Mouse (Mus musculus) left cerebral cortex, postnatal 36 days (tissue): ENCODE results near the gene Zswim4. TPM values are rescaled to one million over a fixed set of nuclear protein-coding genes. Genes with fewer than 3 reads are reported as not detected.
"Not testable (repeated sequence)": the region's sequence is repeated elsewhere in the genome, so short reads cannot be mapped to it uniquely, and the experiment has no call there.

Experiments
- DNase-seq, 2 experiments: peaks; one replicate each; pipeline ENCODE4 v3.0.0; 2021 to 2022; ENCODE audit warnings: low spot score in 2 of 2, mixed read lengths in 1 of 2
- intact Hi-C: fragments of 180-260 bp; cut with DNase I; formaldehyde crosslinking; loops from one replicate; pipeline ENCODE4 v1.15.1; 2025
- total RNA-seq, 2 experiments: library from RNA; stranded (reverse); gene quantifications; 2 replicates each; pipeline ENCODE4 v1.2.3; 2021

The Zswim4 gene
- total RNA-seq: 10 to 100 TPM; 12.5 to 16.9 TPM

DNA sequence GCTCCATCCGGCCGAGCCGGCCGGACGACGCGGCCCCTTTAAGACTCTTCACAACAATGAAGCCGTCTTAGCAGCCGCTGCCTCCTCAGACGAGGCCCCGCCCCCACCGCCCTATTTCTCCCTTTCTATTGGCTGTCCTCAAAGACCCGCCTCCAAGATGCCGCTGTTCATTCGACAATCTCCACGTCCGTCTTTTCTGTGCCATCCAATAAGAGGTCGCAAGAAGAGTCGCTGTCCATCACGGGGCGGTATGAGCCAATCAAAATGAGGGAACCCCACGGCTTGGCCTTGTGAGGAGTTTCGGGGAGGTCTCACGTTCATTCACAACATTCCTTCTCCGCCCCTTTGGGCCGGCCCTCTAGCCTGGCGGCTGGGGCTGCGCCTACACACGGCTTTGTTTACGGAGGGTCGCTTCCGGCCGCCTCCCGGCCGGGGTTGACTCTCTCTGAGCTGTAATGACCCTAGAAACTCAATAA is at the start of gene Zswim4:
Gene Zswim4 (minus strand): TSS at position 58 of the 476 bp plus-strand sequence.
- DNase-seq: peak; percentile 97 to 99
- intact Hi-C loops: no loop called here

DNA sequence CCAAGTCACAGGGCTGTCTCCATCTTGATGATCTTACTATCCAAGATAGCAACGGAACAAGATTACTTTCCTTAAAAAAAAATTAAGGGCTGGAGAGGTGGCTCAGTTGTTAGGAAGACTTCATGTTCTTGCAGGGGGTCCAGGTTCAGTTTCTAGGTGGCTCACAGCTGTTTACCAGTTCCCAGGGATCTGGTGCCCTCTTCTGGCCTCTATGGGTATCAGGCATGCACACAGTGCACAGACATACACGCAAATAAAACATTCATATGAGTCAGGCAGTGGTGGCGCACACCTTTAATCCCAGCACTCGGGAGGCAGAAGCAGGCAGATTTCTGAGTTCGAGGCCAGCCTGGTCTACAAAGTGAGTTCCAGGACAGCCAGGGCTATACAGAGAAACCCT is 48.8 kb upstream of the Zswim4 start:
- not testable (repeated sequence) for DNase-seq
- intact Hi-C loops: loop anchor here (2.0 kb wide), 1 partner anchor 99 kb away; no protein-coding TSS in a partner anchor

DNA sequence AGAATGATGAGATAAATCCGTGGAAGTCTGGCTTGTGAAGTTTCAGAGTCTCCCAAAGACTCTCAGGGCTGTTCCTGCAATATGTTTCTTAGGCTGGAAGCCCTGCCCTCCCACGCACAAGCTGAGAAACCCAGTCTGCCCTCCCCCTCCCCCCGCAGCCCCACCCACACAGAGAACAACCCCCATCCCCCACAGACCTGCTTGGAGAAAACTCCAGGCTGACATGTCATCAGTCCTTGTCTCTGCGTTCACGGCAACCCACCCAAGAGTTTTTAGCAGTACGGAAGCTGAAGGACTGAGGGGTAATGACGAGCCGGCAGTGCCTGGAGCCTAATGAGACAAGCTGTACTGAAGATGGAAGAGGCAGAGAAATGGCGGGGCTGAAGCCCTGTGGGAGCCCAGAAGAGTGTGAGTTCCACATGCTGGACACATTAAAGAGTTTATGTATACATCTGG is 47.8 kb upstream of the Zswim4 start:
- no peak for DNase-seq
- intact Hi-C loops: loop anchor here (2.0 kb wide), 1 partner anchor 98 kb away; no protein-coding TSS in a partner anchor

DNA sequence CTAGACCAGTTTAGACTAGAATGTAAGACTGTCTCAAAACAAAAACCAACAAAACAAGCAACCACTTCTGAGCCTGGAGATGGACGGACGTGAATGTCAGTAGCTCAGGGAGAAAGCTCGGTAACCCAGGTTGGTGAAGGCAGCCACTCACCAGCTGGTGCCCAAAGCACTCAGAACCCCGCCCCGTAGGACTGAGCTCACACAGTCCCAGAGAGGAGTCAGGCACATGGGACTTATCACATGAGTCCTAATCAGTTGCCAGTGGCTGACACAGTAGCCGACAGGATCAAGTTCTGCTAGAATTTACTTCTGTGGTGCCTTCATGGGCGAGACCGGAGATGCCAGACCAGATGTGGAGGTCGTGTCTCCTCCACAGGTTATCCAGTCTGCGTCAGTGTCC is 43.9 kb upstream of the Zswim4 start:
- no peak for DNase-seq
- intact Hi-C loops: no loop called here

DNA sequence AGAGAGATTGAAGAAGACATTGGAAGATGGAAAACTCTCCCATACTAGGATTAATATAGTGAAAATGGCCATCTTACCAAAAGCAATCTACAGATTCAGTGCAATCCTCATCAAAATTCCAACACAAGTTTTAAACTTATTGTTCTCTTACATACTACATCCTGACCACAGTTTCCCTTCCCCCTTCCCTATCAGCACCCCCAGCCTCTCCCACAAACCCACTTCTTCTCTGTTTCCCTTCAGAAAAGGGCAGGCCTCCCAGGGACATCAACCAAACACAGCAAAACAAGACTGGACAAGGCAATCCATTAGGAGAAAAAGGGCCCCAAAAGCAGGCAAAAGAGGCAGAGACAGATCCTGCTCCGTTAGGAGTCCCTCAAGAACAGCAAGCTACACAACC is 39.6 kb upstream of the Zswim4 start:
- intact Hi-C loops: no loop called here
- no peak for DNase-seq

DNA sequence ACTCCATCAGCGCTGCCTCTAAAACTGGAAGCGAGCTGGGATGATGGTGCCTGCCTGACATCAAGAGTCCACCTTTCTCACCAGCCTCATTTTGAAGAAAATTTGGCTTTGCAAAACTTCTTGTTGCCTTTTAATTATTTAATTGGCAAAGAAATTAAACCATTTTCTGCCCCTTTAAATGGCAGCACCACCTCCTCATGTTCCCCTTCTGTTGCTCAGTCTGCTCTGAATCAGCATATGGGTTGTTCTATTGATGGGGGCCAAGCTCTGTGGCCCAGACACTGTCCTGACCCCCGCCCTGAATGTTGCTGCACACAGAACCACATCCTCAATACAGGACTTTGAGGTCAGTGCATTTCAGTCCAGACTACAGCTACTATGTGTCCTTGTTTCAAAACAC is 37.1 kb upstream of the Zswim4 start:
- no peak for DNase-seq
- intact Hi-C loops: no loop called here

DNA sequence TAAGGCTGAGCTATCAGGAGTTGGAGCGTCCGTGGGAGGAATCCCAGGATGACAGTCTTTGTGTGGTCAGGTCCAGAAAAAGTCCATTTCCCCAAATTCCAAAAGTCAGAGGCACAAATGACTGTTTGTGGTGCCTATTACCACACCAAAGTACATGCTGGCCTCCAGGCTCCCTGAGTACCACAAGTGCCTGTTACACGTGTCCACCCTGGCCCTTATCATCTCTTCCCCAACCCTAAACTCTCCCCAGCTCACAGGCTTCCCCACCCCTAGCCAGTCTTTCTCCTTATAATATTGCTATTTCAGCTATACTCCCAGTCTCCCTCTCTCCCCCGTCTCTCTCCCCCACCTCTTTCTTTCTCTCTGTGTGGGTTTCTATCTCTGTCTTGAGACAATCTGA is 35.4 kb upstream of the Zswim4 start:
- intact Hi-C loops: no loop called here
- DNase-seq: no peak

DNA sequence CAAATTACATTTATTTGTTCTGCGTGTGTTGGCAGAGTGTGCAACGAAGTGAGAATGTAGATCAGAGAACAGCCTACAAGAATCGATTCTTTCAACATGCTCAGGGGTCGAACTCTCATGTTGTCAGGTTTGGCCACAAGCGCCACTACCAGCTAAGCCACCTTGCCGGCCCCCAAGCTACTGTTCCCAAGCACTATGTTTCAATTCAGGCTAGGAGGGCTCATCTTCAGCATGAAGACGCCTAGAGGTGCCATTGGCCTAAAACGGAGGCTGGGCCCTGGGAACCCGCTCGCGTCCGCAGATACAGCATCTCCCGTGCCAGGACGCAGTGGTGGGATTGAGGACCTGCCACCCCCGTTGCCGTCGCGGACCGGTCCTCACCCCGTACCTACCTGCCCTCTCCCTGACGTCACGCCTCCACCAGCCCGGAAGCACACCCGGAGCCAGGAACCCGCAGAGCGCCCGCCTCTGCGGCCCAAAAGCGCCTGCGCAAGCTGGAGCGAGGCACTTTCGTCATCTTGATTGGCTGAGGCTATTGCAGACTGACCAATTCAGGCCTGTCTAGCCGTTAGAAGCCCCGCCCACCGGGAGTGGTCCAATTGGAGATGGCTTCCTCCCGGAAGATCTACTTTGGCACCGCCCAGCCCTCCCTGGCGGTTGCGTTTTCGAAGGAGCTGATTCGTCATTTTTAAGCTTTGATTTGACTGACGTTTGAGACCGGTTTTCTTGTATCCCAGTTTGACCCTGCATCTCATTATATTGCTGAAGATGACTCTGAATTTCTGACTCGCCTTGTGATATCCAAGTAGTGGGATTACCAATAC is 33.3 kb upstream of the Zswim4 start, which contains the start of gene Ccdc130:
Gene Ccdc130 (minus strand): TSS at position 431 of the 824 bp plus-strand sequence.
- DNase-seq: peak; percentile 99 to 100
- intact Hi-C loops: no loop called here

DNA sequence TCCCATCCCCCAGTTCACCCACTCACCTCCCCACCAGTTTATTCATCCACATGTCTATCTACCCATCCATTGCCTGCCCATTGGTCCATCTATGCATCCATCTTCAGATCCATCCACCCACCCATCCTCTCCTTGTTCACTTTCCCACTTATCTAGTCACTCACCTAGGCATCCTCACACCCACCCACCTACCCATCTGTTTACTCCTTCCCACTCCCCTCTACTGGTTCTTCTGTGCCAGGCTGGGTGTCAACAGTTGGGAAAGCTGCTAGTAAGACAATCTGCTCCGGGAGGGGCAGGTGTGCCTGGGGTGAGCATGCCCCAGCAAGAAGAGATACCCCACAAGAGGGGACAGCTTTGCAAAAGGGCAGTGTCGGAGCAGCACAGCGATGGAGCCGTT is 24.2 kb upstream of the Zswim4 start:
- DNase-seq: peak in 1 of 2 experiments; percentile 40
- intact Hi-C loops: no loop called here

DNA sequence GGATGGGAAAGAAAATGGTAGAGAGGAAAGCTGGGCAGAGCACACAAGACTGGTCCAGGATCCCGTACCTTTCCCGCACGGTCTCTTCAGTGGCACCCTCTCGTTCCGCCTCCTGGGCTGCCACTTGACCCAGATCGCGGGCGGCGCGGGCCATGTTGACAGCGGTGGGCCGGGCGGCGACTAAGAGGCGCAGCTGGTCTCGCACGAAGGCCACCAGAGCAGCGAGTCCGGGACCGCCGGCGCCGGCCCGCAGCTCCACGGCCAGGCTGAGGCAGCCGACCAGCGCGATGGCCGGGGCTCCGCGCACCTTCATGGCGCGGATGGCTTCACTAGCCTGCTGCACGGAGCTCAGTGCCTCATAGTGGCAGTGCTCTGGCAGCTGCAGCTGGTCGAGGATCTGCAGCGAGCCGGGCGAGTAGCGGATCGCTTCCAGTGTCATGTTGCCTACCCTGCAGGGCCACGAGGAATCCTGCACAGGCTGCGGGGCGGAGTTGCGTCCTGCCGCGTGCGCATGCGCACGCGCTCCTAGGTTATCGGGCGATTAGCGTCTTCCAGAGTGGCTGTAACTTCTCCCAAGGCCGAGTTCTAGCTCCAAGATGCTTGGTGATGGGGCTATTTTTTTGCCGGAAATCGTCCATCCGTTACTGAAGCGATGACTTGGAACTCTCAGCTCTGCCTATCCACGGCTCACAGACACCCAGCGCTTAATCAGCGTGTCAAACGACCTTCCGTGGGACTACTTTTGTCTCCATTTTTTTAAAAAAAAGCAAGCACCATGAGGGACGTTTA is 20.2 kb upstream of the Zswim4 start, which contains the start of gene Mri1:
Gene Mri1 (minus strand): TSS at position 505 of the 789 bp plus-strand sequence.
- intact Hi-C loops: no loop called here
- peak; percentile 80 to 81 for DNase-seq

DNA sequence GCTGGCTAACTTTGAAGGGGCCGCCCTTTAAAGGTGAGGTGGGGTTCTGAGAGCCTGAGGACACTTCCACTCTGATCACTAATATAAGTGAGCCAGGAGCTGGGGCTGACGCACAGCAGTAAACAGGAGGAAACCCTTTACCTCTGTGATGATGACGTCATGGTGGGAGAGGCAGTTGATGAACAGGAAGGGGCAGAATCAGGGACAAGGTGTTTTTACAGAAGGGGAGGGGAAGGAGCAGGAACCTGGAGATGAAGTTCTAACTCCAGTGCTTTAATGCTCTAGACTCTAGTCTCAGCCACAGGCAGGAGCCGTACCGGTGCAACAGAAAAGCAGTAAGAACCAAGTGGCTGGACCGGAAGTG is 19.6 kb upstream of the Zswim4 start:
- no peak for DNase-seq
- intact Hi-C loops: no loop called here

DNA sequence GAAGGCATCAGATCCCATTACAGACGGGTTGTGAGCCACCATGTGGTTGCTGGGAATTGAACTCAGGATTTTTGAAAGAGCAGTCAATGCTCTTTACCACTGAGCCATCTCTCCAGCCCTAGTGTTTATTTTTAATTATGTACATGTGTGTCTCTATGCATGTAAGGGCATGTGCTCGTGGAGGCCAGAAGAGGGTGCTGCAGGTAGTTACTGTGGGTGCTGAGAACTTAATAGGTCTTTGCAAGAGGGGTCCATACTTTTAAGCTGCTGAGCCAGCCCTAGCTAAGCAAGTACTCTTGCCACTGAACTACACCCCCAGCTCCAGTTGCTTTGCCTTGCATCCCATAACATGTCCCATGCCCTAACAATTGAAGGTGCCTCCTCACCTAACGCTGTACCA is 19.0 kb upstream of the Zswim4 start:
- intact Hi-C loops: no loop called here
- DNase-seq: no peak

DNA sequence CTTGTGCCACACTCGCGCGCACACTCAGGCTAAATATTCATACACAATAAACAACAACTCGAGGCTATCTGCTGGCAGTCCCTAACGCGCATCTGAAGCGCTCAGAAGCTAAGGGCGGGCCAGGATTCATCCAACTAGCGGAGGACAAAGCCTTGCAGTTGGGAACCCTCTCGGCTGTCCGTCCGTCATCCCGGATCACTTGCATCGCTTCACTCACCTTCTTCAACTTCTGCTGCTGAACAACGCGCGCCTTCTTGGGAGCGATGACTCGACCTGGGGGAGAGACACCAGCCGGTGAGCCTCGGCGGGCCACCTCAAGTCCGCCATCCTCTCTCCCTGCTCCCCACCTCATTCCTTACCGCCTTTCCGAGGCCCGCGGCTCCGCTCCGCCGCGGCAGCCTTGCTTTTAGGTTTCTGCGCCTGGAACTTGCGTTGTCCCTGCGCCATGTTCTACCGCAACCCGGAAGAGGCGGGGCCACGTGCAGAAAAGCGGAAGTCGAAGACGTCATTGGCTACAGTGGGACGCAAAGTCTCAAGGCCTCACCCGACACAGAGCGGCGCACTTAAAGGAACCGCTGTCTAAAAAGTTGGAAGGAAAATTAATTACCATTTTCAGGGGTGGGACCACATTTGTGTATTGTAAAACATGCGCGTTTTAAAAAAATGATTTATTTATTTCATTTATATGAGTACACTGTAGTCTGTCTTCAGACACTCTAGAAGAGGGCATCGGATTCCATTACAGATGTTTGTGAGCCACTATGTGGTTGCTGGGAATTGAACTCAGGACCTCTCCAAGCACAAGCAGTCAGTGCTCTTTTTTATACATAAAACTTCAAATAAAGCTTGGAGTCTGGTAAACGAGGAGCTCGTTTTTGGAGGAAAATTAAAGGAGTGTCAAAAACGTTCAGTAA is 12.7 kb upstream of the Zswim4 start, which contains the start of gene D8Ertd738e:
Gene D8Ertd738e (minus strand): TSS at position 463 of the 914 bp plus-strand sequence.
- intact Hi-C loops: no loop called here
- peak; percentile 88 to 89 for DNase-seq

DNA sequence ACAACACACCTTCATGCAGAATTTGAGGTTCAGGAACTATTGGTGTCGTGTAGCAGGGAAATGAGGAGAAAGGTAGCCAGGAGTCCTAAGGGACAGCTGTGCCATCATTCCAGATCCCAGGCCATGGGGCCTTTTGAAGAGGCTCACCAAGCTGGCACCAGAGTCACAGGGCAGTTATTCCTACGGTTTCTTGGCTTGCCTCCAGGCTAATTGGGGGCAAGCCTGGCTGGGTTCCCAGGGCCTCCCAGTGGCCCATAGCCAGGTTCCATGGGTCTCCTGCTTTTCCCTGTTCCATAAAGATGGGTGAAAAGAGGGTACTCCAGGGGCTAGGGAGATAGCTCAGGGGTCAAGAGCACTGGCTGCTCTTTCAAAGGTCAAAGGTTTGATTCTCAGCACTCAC is 5.0 kb upstream of the Zswim4 start:
- intact Hi-C loops: no loop called here
- DNase-seq: no peak

DNA sequence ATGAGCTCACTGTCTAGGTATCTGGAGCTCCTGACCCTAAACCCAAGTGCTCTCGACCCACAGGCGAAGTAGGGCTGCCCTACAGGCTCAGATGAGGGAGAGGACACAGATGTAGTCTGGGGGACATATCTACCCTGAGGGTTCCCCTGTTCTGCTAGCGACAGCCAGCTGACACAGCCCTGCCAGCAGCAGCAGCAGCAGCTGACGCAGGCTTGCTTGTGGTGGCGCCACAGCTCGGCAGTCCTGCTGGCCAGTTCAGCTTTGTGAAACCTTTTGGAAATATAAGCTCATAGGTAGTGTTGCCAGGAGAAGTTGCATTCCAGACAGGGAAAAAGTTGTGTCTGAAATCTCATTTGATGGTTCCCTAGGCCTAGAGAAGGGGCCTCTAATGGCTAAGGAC is 4.3 kb upstream of the Zswim4 start:
- intact Hi-C loops: no loop called here
- no peak for DNase-seq

DNA sequence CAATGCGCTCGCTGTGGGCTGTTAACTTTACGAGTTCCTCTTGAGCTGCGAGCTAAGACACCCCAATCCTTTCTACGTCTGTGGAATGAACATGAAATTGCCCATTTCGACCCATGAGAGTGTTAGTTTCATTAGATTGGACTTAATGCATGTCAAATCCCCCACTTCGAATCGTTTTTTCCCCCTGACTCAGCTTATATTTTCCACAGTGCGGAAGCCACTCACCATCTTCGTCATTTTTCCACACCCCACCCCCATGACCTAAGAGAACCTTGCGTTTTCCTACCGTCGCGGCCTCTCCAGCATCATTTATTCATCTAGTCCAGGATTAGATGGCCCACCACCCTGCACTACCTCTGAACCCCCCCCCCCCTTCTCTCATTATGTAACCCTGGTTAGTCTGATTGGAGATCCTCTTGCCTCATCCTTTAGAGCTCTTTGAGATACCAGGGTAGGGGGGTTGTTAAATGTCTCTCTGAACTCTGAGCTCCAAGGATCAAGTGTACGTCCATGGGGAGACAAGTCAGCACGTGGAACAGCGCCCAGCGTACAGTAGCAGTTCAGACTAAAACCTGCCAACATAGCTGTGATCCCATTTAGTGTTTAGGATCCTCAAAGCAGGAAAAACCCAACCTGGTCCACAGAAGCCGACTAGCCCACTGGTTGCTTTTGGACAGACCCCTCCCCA is 831 bp upstream of the Zswim4 start:
- intact Hi-C loops: no loop called here
- no peak for DNase-seq

DNA sequence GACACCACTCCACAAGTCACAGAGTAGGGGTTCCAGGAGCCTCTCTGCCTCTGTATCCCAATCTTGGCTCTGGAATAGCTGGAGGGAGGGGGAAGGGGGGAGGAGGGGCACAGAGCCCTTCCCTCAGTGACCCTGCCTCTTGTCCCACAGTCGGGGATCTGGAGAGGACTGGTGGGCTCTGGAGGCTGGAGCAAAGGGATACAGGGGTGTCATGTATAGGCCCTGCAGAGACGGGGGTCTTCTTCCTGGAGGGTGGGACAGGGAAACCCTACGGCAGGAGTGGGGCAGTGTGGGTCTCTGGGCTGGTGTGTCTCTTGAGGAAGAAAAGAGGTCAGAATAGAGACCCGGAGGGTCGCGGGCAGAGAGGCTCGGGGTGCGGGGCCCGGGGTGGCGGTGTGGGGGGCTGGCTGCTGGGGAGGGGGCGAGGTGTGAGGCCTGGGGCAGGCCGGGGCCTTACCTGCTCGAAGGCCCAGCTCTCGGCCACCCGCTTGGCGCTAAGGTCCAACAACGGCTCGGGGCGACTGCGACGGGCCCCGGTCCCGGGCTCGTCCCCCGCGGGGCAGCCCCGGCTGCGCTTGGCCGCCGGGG is 351 bp downstream of the Zswim4 start:
- intact Hi-C loops: no loop called here
- DNase-seq: no peak

DNA sequence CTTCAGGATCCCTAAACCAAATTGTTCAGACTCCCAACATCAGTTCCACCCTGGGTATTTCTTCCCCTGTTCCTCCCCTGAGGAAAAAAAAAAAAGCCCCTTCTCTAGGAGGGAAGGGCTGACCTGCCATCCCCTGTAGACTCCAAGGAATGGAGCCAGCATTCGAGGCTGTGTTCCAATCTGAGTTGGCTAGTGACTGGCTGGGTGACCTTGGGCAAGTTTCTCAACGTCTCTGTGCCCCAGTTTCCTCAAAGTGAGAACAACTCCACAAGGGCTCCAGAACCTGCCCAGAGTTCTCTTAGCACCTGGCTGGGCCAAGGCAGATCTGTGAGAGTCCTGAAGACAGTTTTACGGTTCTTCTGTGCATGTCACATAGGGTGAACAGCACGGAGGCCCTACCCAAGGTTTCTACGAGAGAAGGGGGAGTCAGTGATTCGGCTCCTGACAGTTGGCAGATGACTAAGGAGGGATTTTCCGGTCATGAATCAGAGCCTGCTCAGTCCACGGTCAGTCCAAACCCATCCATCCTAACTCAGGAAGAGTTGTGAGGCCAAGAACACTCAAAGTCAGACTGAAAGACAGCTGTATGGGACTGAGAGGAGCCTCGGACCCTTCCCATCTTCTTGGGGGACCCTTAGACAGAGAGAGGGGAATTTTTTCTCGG is 977 bp downstream of the Zswim4 start:
- intact Hi-C loops: no loop called here
- no peak for DNase-seq
